Mouse (Mus musculus) olfactory bulb, adult 2 months (tissue): ENCODE measurements around the gene Saysd1.

Experiments used
- CTCF ChIP-seq: fragments of 200-500 bp; IDR thresholded peaks from 2 replicates; pipeline ENCODE4 v1.5.1; 2012; ENCODE audit warnings: low read depth, mild to moderate bottlenecking, low read length, moderate library complexity; ENCODE audit not compliant: insufficient read depth
- POLR2A ChIP-seq: fragments of 200-500 bp; IDR thresholded peaks from 2 replicates; pipeline ENCODE4 v1.6.1; 2012; ENCODE audit warnings: mild to moderate bottlenecking, low read depth, low read length, moderate library complexity; ENCODE audit not compliant: insufficient read depth

- no peak for TF ChIP-seq POLR2A
- TF ChIP-seq CTCF, result no peak
Observed at GRCm38 (mm10) chr14:20148514-20148913, 10.2 kb upstream of the Saysd1 start.
